Mouse (Mus musculus) left cerebral cortex, adult 11 months (tissue): ENCODE measurements around the gene Gm45713.
"Not testable (repeated sequence)": the region's sequence is repeated elsewhere in the genome, so short reads cannot be mapped to it uniquely, and the experiment has no call there.

Experiments
- DNase-seq: peaks from one replicate; pipeline ENCODE4 v3.0.0; 2022; ENCODE audit warnings: low spot score

The Gm45713 gene

DNA sequence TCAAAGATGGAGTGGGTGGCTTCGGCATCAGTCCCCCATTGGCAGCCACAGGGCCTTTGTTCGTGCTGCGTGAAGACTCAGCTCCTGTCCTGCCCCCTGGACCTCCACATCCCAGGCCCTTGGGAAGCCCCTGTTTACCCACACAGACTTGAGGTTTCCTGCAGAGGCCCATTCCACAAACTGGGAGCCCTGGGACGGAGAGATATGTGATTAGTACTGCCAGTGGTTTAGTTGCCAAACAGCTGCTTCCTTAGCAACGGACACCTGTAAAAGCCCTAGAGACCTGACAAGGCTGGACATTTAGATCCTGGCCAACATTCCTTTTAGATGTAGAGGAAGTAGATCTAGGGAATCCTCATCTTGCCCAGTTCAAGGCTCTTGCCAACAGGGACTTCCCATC, 5.9 kb upstream of the Gm45713 start:
- no peak for DNase-seq

DNA sequence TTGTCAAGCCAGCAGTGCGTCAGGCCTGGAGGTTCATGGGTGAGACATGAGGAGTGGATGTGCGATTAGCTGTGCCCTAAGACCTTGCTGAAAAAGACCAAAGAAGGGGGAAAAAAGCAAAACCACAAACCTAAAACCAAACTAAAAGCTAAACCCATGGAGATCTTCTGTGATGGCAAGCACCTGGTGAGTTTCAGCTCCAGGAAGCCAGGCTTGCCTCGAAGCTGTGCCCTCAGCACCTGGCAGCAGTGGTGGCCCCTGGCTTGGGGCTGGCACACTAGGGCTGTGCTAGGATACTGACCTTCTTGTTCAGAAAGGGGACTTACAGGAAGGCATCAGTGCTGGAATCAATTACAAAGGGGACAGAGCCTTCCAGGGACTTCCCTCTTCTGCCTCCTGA, 5.3 kb upstream of the Gm45713 start:
- DNase-seq = no peak

GRCm38 (mm10) chr7:45139904-45140723, 4.1 kb upstream of the Gm45713 start:
- DNase-seq = no peak

GRCm38 (mm10) chr7:45138403-45138802, 2.4 kb upstream of the Gm45713 start:
- DNase-seq = no peak

GRCm38 (mm10) chr7:45137171-45138006, 1.4 kb upstream of the Gm45713 start:
- no peak for DNase-seq

DNA sequence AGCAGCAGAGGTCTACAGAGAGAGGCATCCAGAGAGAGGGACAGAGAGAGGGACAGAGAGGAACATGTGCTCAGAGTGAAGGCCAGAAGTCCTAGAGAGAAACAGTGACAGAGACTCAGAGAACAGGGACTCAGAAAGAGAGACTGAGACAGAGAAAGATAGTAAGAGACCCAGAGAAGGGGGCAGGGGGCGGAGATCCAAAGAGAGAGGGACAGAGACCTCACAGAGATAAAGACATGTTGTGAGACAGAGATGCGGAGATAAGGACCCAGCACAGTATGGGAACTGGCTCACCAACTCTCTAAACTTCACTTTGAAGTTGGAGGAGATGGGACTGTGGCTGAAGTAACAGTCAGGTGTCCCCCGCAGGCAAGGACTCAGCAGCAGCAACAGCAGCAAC, 661 bp downstream of the Gm45713 start:
- no peak for DNase-seq

DNA sequence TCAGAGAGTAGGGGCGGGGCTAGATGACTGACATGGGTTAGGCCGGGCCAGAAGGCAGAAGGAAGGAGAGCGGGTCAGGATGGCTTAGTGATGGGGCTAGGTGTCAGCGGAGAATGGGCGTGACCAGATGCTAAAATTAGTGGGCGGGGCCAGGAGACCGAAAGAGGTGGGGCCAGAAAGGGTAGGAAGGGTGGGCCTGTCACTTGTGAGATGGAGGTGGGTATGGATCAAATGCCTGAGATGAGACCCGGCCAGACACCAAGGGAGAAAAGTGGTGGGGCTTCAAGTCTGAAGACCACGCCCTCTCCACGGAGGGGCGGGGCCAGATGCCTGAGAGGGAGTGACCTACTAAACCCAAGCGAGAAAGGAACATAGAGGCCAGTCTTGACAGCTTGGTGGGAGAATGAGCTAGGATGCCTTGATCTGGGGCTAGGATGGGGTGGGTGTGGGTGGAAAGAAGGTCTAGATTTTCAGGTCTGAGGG, 1.4 kb downstream of the Gm45713 start:
- DNase-seq = no peak

DNA sequence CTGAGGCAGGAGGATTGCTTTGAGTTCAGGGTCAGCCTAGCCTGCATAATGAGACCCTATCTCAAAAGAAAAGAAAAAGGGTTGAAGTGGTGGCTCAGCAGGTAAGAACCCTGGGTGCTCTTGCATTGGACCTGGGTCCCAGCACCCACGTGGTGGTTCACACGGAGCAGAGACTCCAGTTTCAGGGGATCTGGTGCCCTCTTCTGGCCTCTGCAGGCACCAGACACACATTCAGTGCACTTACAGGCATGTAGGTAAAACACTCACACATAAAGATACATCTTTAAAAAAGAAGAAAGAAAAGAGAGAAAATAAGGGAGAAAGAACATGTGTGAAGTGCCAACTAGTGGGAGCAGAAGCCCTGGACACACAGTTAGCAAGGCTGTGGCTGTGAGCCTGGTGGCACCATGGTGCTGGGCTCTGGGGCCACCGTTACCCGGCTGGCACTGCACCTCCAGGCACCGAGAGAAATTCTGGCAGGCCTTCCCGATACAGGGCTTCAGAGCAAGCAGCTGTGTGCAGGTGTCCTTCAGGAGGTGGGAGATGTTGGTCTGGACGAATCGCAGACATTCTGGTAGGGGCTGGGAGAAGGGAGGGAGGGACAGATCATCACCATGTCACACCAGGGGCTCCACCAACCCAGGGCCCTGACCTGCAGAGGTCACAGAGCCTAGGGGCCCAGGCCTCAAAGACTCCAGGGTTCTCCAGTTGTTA, 2.4 kb downstream of the Gm45713 start:
- DNase-seq = no peak

GRCm38 (mm10) chr7:45131850-45132249, 4.2 kb downstream of the Gm45713 start:
- DNase-seq = no peak

GRCm38 (mm10) chr7:45129776-45130512, 6.1 kb downstream of the Gm45713 start:
- no peak for DNase-seq

GRCm38 (mm10) chr7:45129318-45129717, 6.7 kb downstream of the Gm45713 start:
- no peak for DNase-seq

DNA sequence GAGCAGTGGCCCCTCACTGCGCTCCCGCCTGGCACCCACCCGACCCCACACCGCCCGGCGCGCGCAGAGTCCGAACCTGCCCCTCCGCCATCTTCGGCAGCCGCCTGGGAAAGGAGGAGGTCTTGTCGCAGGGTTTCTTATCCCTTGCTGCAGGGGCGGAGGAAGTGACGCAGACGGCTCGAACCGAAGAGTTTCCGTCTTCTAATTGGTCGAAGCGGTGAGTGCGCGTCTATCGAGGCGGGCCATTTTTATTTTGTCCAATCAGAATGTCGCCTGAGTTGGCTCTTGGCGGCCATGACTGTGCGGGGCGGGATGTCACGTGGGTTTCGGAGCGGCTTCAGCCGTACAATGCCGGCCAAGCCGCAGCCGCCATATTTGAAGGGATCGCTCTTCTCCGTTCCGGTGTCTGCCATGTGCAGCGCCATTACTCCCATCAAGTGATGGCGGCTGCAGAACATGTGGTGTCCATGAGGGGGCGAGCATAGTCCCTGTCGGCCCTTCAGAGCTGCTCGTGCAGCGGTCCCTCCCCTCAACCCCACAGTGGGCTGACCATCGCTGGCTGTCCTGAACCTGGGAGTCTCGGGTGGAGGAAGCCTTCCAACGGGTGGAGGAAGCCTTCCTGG, 7.3 kb downstream of the Gm45713 start, which contains the start of gene Rpl13a:
Gene Rpl13a, minus strand, starts transcription at position 138 of the 623 bp plus-strand sequence.
- DNase-seq = peak; percentile 99

GRCm38 (mm10) chr7:45127700-45128224, 8.3 kb downstream of the Gm45713 start:
- no peak for DNase-seq

GRCm38 (mm10) chr7:45126844-45127699, 9.0 kb downstream of the Gm45713 start:
- DNase-seq = no peak

GRCm38 (mm10) chr7:45126147-45126843, 9.7 kb downstream of the Gm45713 start:
- no peak for DNase-seq

DNA sequence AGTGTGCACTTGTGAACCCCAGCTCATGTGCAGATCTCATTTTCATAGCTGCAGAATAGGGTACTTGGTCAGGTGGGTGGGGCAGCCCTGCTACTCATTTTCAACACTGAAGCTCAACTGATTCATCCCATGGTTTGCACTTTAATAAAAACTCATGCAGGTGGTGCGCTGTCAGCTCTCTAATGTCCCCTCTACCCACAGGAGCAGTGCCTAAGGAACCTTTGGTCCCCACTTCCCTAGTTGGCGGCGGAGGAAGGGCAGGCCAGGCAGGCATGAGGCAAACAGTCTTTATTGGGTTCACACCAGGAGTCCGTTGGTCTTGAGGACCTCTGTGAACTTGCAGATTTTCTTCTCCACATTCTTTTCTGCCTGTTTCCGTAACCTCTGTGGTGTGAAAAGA, 10.4 kb downstream of the Gm45713 start:
- not testable (repeated sequence) for DNase-seq

- no peak for DNase-seq
Observed at GRCm38 (mm10) chr7:45125144-45125600, 10.9 kb downstream of the Gm45713 start.

- peak; percentile 98 for DNase-seq
Observed at GRCm38 (mm10) chr7:45124224-45125143, 11.5 kb downstream of the Gm45713 start, which contains the start of gene Rps11. Rps11 (minus strand) TSS chr7:45124439.
